Mouse (Mus musculus) CH12.LX (cell line): ENCODE measurements around the gene Glrx2. TPM values are rescaled to one million over a fixed set of nuclear protein-coding genes. Genes with fewer than 3 reads are reported as not detected.

Experiments
- DNase-seq: peaks from one replicate; pipeline ENCODE4 v3.0.0-alpha.2; 2013; ENCODE audit errors: extremely low read depth
- H3K27ac ChIP-seq: 2 replicates; pipeline ENCODE4 v1.5.1; 2012; ENCODE audit warnings: low read depth, mild to moderate bottlenecking, control low read depth, moderate library complexity; ENCODE audit not compliant: insufficient read depth
- H3K27me3 ChIP-seq: replicated peaks from 2 replicates; pipeline ENCODE3; 2012; ENCODE audit warnings: inconsistent platforms
- H3K36me3 ChIP-seq, 2 experiments: replicated peaks in 1 of 2; 2 replicates each; pipeline versions ENCODE3 to v1.6.1; 2012; ENCODE audit warnings: inconsistent platforms in 1 of 2, low read length in 1 of 2, mild to moderate bottlenecking in 1 of 2, mixed read lengths in 1 of 2, moderate library complexity in 1 of 2; ENCODE audit not compliant: control insufficient read depth in 1 of 2, insufficient read depth in 1 of 2
- H3K4me1 ChIP-seq, 2 experiments: 2 replicates each; pipeline ENCODE4 v1.6.1; 2012; ENCODE audit warnings: inconsistent platforms in 1 of 2, moderate library complexity in 1 of 2; ENCODE audit not compliant: insufficient read depth in 2 of 2, control insufficient read depth in 1 of 2
- H3K4me2 ChIP-seq: 2 replicates; pipeline ENCODE4 v1.6.1; 2012; ENCODE audit warnings: low read depth, mild to moderate bottlenecking, control low read depth; ENCODE audit not compliant: poor library complexity, insufficient read depth, severe bottlenecking
- H3K4me3 ChIP-seq, 3 experiments: fragments of 150-350 bp in 1 of 3; sonication (generic) in 1 of 3; replicated peaks in 1 of 3; 2 replicates each; pipeline versions ENCODE3 to v1.5.1; 2011 to 2012; ENCODE audit warnings: low read depth in 2 of 3, low read length in 2 of 3, mild to moderate bottlenecking in 2 of 3, moderate library complexity in 2 of 3, control low read depth in 1 of 3, improper control_type of control experiment in 1 of 3, inconsistent platforms in 1 of 3, mixed read lengths in 1 of 3; ENCODE audit not compliant: poor library complexity in 1 of 3
- H3K79me2 ChIP-seq: replicated peaks from 2 replicates; pipeline ENCODE4 v1.6.1; 2012; ENCODE audit warnings: mild to moderate bottlenecking, moderate library complexity; ENCODE audit not compliant: control insufficient read depth, poor library complexity, insufficient read depth, severe bottlenecking; ENCODE audit errors: extremely low read depth
- H3K9ac ChIP-seq: 2 replicates; pipeline ENCODE4 v1.6.1; 2012; ENCODE audit warnings: low read depth, mild to moderate bottlenecking, control low read depth, moderate library complexity; ENCODE audit not compliant: insufficient read depth
- H3K9me3 ChIP-seq: replicated peaks from 2 replicates; pipeline ENCODE3; 2012; ENCODE audit warnings: low read length, inconsistent platforms, mixed read lengths
- BHLHE40 ChIP-seq: IDR thresholded peaks from 2 replicates; pipeline ENCODE4 v1.6.1; 2011; ENCODE audit warnings: mild to moderate bottlenecking, low read depth, low read length, improper control_type of control experiment
- CHD1 ChIP-seq: IDR thresholded peaks from 2 replicates; pipeline ENCODE4 v1.6.1; 2012; ENCODE audit warnings: low read depth, low read length, improper control_type of control experiment, inconsistent platforms
- ELF1 ChIP-seq: IDR thresholded peaks from 2 replicates; pipeline ENCODE4 v1.6.1; 2014; ENCODE audit warnings: low read depth, mild to moderate bottlenecking, inconsistent platforms, low read length, improper control_type of control experiment
- ETS1 ChIP-seq: conservative IDR thresholded peaks from 2 replicates; pipeline ENCODE4 v1.6.1; 2012; ENCODE audit warnings: low read depth, mild to moderate bottlenecking, inconsistent platforms, low read length, improper control_type of control experiment, moderate library complexity
- HCFC1 ChIP-seq: IDR thresholded peaks from 2 replicates; pipeline ENCODE4 v1.6.1; 2012; ENCODE audit warnings: low read depth, mild to moderate bottlenecking, inconsistent platforms, low read length, improper control_type of control experiment
- JUN ChIP-seq: IDR thresholded peaks from 2 replicates; pipeline ENCODE4 v1.6.1; 2011; ENCODE audit warnings: low read depth, mild to moderate bottlenecking, low read length, improper control_type of control experiment, moderate library complexity; ENCODE audit not compliant: insufficient read depth
- JUND ChIP-seq: conservative IDR thresholded peaks from 2 replicates; pipeline ENCODE4 v1.6.1; 2011; ENCODE audit warnings: low read depth, low read length, improper control_type of control experiment
- MAX ChIP-seq: IDR thresholded peaks from 2 replicates; pipeline ENCODE4 v1.6.1; 2011; ENCODE audit warnings: low read length, improper control_type of control experiment
- MXI1 ChIP-seq: IDR thresholded peaks from 2 replicates; pipeline ENCODE4 v1.6.1; 2011; ENCODE audit warnings: mild to moderate bottlenecking, low read depth, low read length, improper control_type of control experiment
- MYC ChIP-seq: IDR thresholded peaks from 2 replicates; pipeline ENCODE4 v1.6.1; 2011; ENCODE audit warnings: low read depth, mild to moderate bottlenecking, improper control_type of control experiment, low read length
- NELFE ChIP-seq: IDR thresholded peaks from 2 replicates; pipeline ENCODE4 v1.6.1; 2011; ENCODE audit warnings: low read depth, low read length, improper control_type of control experiment
- SIN3A ChIP-seq: IDR thresholded peaks from 2 replicates; pipeline ENCODE4 v1.6.1; 2012; ENCODE audit warnings: low read length, improper control_type of control experiment, inconsistent platforms
- SMC3 ChIP-seq: IDR thresholded peaks from 2 replicates; pipeline ENCODE4 v1.6.1; 2011; ENCODE audit warnings: low read depth, low read length, improper control_type of control experiment
- TBP ChIP-seq: conservative IDR thresholded peaks from 2 replicates; pipeline ENCODE4 v1.6.1; 2011; ENCODE audit warnings: low read depth, low read length, improper control_type of control experiment
- USF2 ChIP-seq: conservative IDR thresholded peaks from 2 replicates; pipeline ENCODE4 v1.6.1; 2011; ENCODE audit warnings: low read depth, low read length, improper control_type of control experiment
- ZKSCAN1 ChIP-seq: IDR thresholded peaks from 2 replicates; pipeline ENCODE4 v1.6.1; 2012; ENCODE audit warnings: low read depth, inconsistent platforms, low read length, improper control_type of control experiment, borderline replicate concordance
- ZMIZ1 ChIP-seq: IDR thresholded peaks from 2 replicates; pipeline ENCODE4 v1.6.1; 2012; ENCODE audit warnings: low read depth, mild to moderate bottlenecking, inconsistent platforms, low read length, improper control_type of control experiment
- dilution Hi-C: fragments of 300-500 bp; cut with MboI; formaldehyde crosslinking; loops from 2 replicates; pipeline ENCODE4 v1.14.3; 2020; ENCODE audit warnings: low sequenced_read_pairs; ENCODE audit not compliant: extremely low pct_unique_long_range_greater_than_20kb, extremely low pct_ligation_motif_present
- in situ Hi-C: fragments of 300-500 bp; cut with MboI; formaldehyde crosslinking; loops from 3 replicates; pipeline ENCODE4 v1.14.3; 2019; ENCODE audit warnings: low sequenced_read_pairs, low pct_ligation_motif_present, low pct_unique_long_range_greater_than_20kb, mixed read lengths
- polyA plus RNA-seq: library from polyadenylated mRNA; unstranded; fragments of >175 nt; gene quantifications from 2 replicates; pipeline ENCODE4 v1.2.1, GENCODE M21; 2012; ENCODE audit warnings: low read depth; ENCODE audit not compliant: insufficient read length
- total RNA-seq, 2 experiments: library from RNA; depleted of rRNA; stranded (reverse); fragments of 300-350 nt in 1 of 2; fragments of >200 nt in 1 of 2; gene quantifications; 2 replicates each; pipeline ENCODE4 v1.2.3; 2012 to 2014

The Glrx2 gene
- total and polyA plus RNA-seq, 3 experiments, result 28.0 to 51.4 (median 32.9) TPM

DNA sequence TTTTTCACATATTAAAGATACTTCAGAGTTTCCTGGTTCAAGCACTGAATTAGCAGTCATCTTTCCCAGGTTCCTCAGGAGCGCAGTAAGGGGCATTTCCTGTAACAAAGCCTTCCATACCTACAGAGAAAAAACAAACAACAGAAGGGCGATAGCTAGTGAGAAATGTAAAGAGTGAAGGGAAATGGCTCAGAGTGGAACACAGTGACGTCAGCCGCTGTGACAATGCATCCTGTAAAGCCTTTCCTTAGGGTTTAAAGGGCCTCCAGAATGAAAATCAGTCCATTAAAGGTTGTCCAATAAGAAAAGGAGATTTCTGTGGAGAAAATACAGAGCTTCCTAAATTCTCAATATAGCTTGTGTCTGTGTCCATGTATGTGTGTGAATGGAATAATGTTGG lies 49.7 kb downstream of the Glrx2 start:
- in situ Hi-C loops, result no loop called here
- dilution Hi-C loops, result no loop called here
- DNase-seq, result peak; percentile 24
- H3K79me2 ChIP-seq, result no peaks in the 10 kb centered on the region; the same call in 1 of the 2 replicates
- peaks cover 0 to 15% of the 10 kb centered on the region in 2 experiments; a peak in 3 of 4 replicates for H3K4me1 ChIP-seq
- peak overlapping the region; percentile 89 for H3K9ac ChIP-seq
- peak overlapping the region; percentile 77; the same call in 1 of the 2 replicates for H3K27ac ChIP-seq
- peaks cover 11 to 22% of the 10 kb centered on the region in 2 experiments for H3K36me3 ChIP-seq
- no peaks in the 10 kb centered on the region for H3K27me3 ChIP-seq
- peak overlapping the region; percentile 100 for H3K4me2 ChIP-seq
- peak overlapping the region; percentile 27 to 44 (median 32) for H3K4me3 ChIP-seq
- TF ChIP-seq CHD1 (no peak), ELF1 (no peak), NELFE (no peak), JUN (peak; percentile 56), MXI1 (no peak), SIN3A (0 out of 2 replicates have a peak, but pooled peaks have one; percentile 1), HCFC1 (no peak), ETS1 (0 out of 2 replicates have a peak, but pooled peaks have one; percentile 8), JUND (peak; percentile 52; the same call in 1 of the 2 replicates)
- H3K9me3 ChIP-seq, result no peaks in the 10 kb centered on the region

DNA sequence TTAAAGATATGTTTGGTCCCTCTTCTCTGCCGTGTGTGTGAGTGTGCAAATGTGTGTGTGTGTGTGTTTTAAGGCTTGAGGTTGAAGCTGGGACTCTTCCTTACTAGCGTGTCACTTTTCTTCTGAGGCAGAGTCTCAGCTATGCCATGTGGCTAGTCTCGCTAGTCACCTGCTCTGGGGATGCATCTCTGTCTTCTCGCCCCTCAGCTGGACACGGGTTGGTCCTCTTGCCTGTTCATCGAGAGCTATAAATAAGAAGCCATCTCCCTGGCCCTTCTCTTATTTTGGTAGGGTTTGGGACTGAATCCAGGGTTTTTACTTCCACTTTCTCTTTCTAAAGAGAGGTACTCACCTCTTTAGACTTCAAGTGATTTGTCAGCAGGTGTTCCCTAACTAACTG lies 50.1 kb downstream of the Glrx2 start:
- in situ Hi-C loops (no loop called here), dilution Hi-C loops (no loop called here)
- H3K9me3 ChIP-seq, result no peaks in the 10 kb centered on the region
- peak overlapping the region; percentile 15 to 55 (median 22) for H3K4me3 ChIP-seq
- H3K4me1 ChIP-seq, result peaks cover 0 to 15% of the 10 kb centered on the region in 2 experiments; a peak in 3 of 4 replicates
- peak overlapping the region; percentile 100 for H3K4me2 ChIP-seq
- H3K9ac ChIP-seq, result peak overlapping the region; percentile 89
- DNase-seq, result no peak
- no peaks in the 10 kb centered on the region; the same call in 1 of the 2 replicates for H3K79me2 ChIP-seq
- H3K27me3 ChIP-seq, result no peaks in the 10 kb centered on the region
- no peak for TF ChIP-seq BHLHE40
- 0 out of 2 replicates have a peak, but pooled peaks have one; percentile 62 for TF ChIP-seq MYC
- TF ChIP-seq USF2, result no peak
- TF ChIP-seq MXI1, result peak; percentile 46; the same call in 1 of the 2 replicates
- TF ChIP-seq SMC3, result no peak
- TF ChIP-seq TBP, result no peak
- 0 out of 2 replicates have a peak, but pooled peaks have one; percentile 13 for TF ChIP-seq SIN3A
- TF ChIP-seq ZKSCAN1, result no peak
- no peak for TF ChIP-seq ZMIZ1
- TF ChIP-seq MAX, result peak; percentile 67; the same call in 1 of the 2 replicates
- peak overlapping the region; percentile 77 for H3K27ac ChIP-seq
- H3K36me3 ChIP-seq, result peaks cover 6 to 17% of the 10 kb centered on the region in 2 experiments
